Mouse (Mus musculus) embryonic fibroblast, embryonic 13.5 days (primary cell): ENCODE measurements at regions not wholly inside any gene's neighbourhood (a gene's known extent, or its start where the extent isn't known, plus 50 kb on each side); places are given as distances from the start of the nearest gene placed in this dataset.
A peak's percentile ranks its signal among the peaks of the same experiment; 100 is the strongest.

ENCODE experiments used
- H3K27ac ChIP-seq: 2 replicates; pipeline ENCODE4 v1.5.1; 2012; ENCODE audit warnings: low read length, control low read depth, inconsistent platforms; ENCODE audit not compliant: insufficient read depth
- H3K4me1 ChIP-seq: 2 replicates; pipeline ENCODE4 v1.6.1; 2011; ENCODE audit warnings: low read length; ENCODE audit not compliant: control insufficient read depth, insufficient read depth
- H3K4me3 ChIP-seq: 2 replicates; pipeline ENCODE4 v1.5.1; 2011; ENCODE audit warnings: mild to moderate bottlenecking, control low read depth, low read length; ENCODE audit not compliant: insufficient read depth
- CTCF ChIP-seq: IDR thresholded peaks from 2 replicates; pipeline ENCODE4 v1.5.1; 2011; ENCODE audit warnings: mild to moderate bottlenecking, control low read depth, low read length, moderate library complexity, borderline replicate concordance; ENCODE audit not compliant: insufficient read depth
- POLR2A ChIP-seq: IDR thresholded peaks from 2 replicates; pipeline ENCODE4 v1.6.1; 2011; ENCODE audit warnings: low read depth, mild to moderate bottlenecking, control low read depth, low read length, moderate library complexity

GRCm38 (mm10) chr15:36945309-36945708 is 62.3 kb downstream of the Zfp706 start:
- Histone ChIP-seq H3K4me3 (no peak overlapping the region), H3K4me1 (no peaks in the 10 kb centered on the region), H3K27ac (no peak overlapping the region)
- TF ChIP-seq POLR2A (no peak), CTCF (no peak)

- Histone ChIP-seq H3K4me3 (no peak overlapping the region), H3K27ac (no peak overlapping the region), H3K4me1 (no peaks in the 10 kb centered on the region)
- TF ChIP-seq POLR2A (no peak), CTCF (no peak)
Observed at GRCm38 (mm10) chr15:36944556-36945171, 62.9 kb downstream of the Zfp706 start.

- Histone ChIP-seq H3K4me1 (no peaks in the 10 kb centered on the region), H3K4me3 (no peak overlapping the region), H3K27ac (no peak overlapping the region)
- TF ChIP-seq POLR2A (no peak), CTCF (no peak)
Observed at GRCm38 (mm10) chr15:36943492-36944112, 64.0 kb downstream of the Zfp706 start.

DNA sequence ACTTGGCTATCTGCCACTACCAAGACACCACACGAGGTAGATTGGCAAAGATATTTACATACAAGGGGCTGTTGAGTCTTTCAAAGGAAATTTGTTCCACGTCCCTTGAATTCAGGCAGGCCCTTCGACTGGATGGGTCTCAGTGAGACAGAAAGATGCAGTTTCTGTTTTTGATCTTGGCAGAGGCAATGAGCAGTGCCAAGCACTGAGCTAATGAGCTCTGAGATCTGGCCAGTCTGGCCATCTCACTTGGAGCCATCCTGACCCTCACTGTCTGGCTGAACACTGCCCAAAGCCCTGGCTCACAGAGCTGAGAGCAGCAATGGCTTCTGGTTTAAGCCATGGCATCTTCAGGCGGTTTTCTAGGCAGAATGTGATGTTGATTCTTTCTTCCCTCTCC is 65.3 kb downstream of the Zfp706 start:
- H3K4me3 ChIP-seq, result no peak overlapping the region
- no peak overlapping the region for H3K27ac ChIP-seq
- H3K4me1 ChIP-seq, result peaks cover 7% of the 10 kb centered on the region; the same call in 1 of the 2 replicates
- TF ChIP-seq POLR2A, result no peak
- TF ChIP-seq CTCF, result no peak

DNA sequence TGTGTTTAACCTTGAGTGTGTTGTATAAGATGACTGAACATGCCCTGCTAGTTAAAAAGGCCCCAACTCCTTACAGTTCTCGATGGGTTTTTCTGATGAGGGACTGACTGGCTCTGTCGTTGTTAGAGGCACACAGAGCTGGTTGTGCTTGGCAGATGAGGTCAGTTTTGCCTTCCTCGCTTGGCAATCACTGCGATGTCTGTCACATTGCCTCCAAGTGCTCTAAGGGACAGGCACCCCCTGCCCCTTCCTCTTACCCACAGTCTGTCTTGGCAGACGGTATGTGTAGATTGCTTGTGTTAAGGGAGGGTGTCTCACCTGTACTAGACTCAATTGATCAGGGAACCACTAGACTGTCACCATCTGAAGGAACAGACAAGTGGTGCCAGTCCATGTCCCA is 65.8 kb downstream of the Zfp706 start:
- Histone ChIP-seq H3K27ac (no peak overlapping the region), H3K4me3 (no peak overlapping the region), H3K4me1 (peaks cover 10% of the 10 kb centered on the region; the same call in 1 of the 2 replicates)
- TF ChIP-seq CTCF (no peak), POLR2A (no peak)

DNA sequence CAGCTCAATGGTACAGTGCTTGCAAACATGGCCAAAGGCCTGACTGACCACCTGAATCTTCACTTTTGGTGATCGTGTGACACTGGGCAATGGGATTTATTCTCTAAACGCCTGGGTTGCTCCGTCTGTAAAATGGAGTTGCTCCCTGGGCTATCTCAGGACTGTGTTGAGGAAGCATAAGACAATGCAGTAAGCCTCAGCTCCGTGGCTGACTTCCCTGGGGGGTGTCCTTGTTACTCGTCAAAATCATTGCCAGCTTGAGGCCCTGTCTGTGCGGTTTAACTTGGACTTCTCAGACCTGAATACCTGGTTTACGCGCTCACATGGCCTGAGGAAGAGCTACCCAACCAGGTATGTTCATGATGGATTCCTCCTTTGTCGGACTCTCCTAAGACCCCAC is 68.0 kb downstream of the Zfp706 start:
- no peak for TF ChIP-seq POLR2A
- no peak for TF ChIP-seq CTCF
- Histone ChIP-seq H3K4me1 (peaks cover 10% of the 10 kb centered on the region; the same call in 1 of the 2 replicates), H3K27ac (no peak overlapping the region), H3K4me3 (no peak overlapping the region)

DNA sequence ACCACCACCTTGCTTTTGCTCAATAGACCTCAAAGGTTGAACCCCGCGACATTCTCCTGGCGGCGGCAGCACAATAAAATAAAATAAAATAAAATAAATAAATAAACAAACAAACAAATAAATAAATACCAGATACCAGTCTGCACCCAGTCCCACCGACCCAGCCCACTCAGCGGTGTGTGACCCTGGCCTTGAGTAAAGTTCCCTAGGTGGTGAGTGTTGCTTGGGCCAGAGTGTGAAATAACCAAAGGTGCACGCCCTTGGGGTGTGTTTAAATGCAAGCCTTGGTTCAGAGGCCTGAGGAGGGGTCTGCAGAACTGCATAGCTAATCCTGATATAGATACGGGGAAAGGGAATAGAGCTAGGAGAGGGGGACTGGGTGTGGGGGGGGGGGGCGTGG is 68.4 kb downstream of the Zfp706 start:
- Histone ChIP-seq H3K27ac (no peak overlapping the region), H3K4me1 (peaks cover 10% of the 10 kb centered on the region; the same call in 1 of the 2 replicates), H3K4me3 (peak overlapping the region; percentile 51)
- TF ChIP-seq POLR2A (no peak), CTCF (no peak)

DNA sequence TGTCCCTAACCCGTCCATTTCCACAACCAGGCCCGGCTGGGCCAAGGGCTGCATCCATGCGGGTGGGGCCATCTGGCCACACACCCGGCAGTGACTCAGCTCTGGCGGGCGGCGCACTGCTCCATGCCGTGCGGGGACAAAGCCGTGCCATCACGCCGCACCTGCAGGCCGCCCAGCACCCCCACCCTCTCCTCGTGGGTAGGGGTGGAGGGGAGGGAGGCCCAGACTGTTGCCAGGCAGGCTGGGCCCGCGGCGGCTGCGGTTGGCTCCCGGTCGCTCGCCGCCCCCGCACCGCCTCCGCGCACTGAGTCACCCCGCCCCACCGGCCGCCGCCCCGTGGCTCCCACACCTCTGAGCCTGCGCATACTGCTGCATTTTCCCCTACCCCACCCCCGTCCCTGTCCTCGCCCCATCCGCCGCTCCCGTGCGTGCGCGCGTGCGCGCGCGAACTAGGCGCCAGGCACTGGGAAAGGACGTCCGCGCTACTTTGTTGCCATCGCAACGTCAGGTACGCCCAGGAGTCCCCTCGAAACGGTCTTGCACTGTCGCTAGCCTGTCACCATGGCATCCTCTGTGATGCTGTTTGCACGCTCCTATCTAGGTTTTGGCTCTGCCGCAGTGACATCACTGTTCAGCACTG is 68.9 kb downstream of the Zfp706 start:
- peak overlapping the region; percentile 51 for H3K4me3 ChIP-seq
- no peak overlapping the region for H3K27ac ChIP-seq
- TF ChIP-seq POLR2A (peak; percentile 51; the same call in 1 of the 2 replicates), CTCF (no peak)
- H3K4me1 ChIP-seq, result peaks cover 10% of the 10 kb centered on the region; the same call in 1 of the 2 replicates

DNA sequence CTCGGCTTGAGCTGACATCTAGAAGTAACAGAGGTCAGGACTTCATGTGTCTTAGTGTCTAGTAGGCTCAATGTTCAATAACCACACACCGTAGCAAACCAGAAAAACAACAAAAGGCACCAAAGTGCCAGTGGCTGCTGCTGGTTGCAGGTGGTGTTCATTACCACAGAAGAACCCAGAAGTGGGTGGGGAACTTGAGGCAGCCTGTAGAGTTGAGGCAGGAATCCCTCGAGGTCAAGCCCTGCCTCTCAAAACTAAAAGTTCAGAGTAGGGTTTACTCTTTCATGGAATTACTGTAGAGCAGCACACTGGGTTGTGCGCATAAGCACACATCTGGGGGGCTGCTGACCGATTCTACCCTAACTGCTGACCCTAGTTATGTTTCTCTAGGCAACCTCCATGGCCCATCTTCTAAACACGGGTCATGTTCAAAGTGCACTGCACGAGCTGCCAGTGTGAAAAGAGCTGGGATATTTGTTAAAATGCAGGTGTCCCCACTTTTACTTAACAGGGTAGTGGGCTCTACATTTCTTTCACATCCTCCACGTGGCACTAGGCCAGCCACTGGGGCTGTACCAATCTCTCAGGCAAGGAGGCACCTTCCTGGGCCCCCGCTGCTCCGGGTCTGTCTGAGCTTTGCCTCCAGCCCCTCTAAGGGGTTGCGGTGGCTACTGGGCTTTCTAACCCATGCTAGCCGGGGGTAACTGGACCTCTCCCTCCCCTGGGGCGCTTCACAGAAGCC is 69.6 kb downstream of the Zfp706 start:
- peak overlapping the region; percentile 11; the same call in 1 of the 2 replicates for H3K27ac ChIP-seq
- TF ChIP-seq POLR2A (peak; percentile 25; the same call in 1 of the 2 replicates), CTCF (no peak)
- peaks cover 10% of the 10 kb centered on the region; the same call in 1 of the 2 replicates for H3K4me1 ChIP-seq
- H3K4me3 ChIP-seq, result 0 out of 2 replicates have a peak overlapping the region, but pooled peaks have one; percentile 1
